Mouse (Mus musculus) midbrain, embryonic 15.5 days (tissue): Measurements from ENCODE around the gene Ybx2. TPM values are rescaled to one million over a fixed set of nuclear protein-coding genes. Genes with fewer than 3 reads are reported as not detected.
A peak's percentile ranks its signal among the peaks of the same experiment; 100 is the strongest.

ENCODE experiments used
- ATAC-seq: fragments of 200-750 bp; cut with Nextera tagmentation; replicated peaks from 2 replicates; pipeline ENCODE4 v1.8.0; 2017; ENCODE audit warnings: moderate TSS enrichment
- H3K27ac ChIP-seq: fragments of 300-500 bp; sonication (generic); 2 replicates; pipeline ENCODE4 v1.5.1; 2015; ENCODE audit warnings: mild to moderate bottlenecking, inconsistent platforms
- H3K27me3 ChIP-seq: fragments of 300-500 bp; sonication (generic); replicated peaks from 2 replicates; pipeline ENCODE4 v1.6.1; 2015; ENCODE audit warnings: inconsistent platforms
- H3K36me3 ChIP-seq: fragments of 300-500 bp; sonication (generic); replicated peaks from 2 replicates; pipeline ENCODE4 v1.6.1; 2015; ENCODE audit warnings: inconsistent platforms
- H3K4me1 ChIP-seq: fragments of 300-500 bp; sonication (generic); 2 replicates; pipeline ENCODE4 v1.6.1; 2015; ENCODE audit warnings: inconsistent platforms
- H3K4me2 ChIP-seq: fragments of 300-500 bp; sonication (generic); 2 replicates; pipeline ENCODE4 v1.6.1; 2015; ENCODE audit warnings: inconsistent platforms, mild to moderate bottlenecking, moderate library complexity
- H3K4me3 ChIP-seq: fragments of 300-500 bp; sonication (generic); 2 replicates; pipeline ENCODE4 v1.5.1; 2015; ENCODE audit warnings: mild to moderate bottlenecking, inconsistent platforms
- H3K9ac ChIP-seq: fragments of 300-500 bp; sonication (generic); 2 replicates; pipeline ENCODE4 v1.6.1; 2015; ENCODE audit warnings: mild to moderate bottlenecking, inconsistent platforms
- H3K9me3 ChIP-seq: fragments of 300-500 bp; sonication (generic); 2 replicates; pipeline ENCODE4 v1.6.1; 2016; ENCODE audit warnings: inconsistent platforms
- WGBS: fragments of 180-500 bp; shearing (Covaris S2); methylation state at CpG from one replicate; pipeline ENCODE4 v1.1.7; 2015; ENCODE audit warnings: mixed read lengths; 5-methylcytosine and 5-hydroxymethylcytosine counted together
- polyA plus RNA-seq: library from polyadenylated mRNA; unstranded; fragments of >200 nt; fragmentation: Nextera tagmentation; extraction: Ambion mirVana; gene quantifications from 2 replicates; pipeline ENCODE4 v1.2.1, GENCODE M21; 2015

Gene Ybx2
- polyA plus RNA-seq, 1 experiment from 2014 or later = 6.4 TPM

- Histone ChIP-seq H3K9ac (no peak overlapping the region), H3K27me3 (no peaks in the 10 kb centered on the region), H3K9me3 (no peaks in the 10 kb centered on the region), H3K4me2 (no peak overlapping the region), H3K27ac (no peak overlapping the region), H3K36me3 (peaks cover 85% of the 10 kb centered on the region), H3K4me1 (peaks cover 7% of the 10 kb centered on the region), H3K4me3 (no peak overlapping the region)
- ATAC-seq = no peak
- WGBS = 96% methylated on average over 11 of the region's 11 CpGs
Measured at GRCm38 (mm10) chr11:69908645-69909044, 27.0 kb upstream of the Ybx2 start.

- WGBS = 86% methylated on average over 5 of the region's 5 CpGs
- peaks cover 82% of the 10 kb centered on the region for H3K36me3 ChIP-seq
- no peak for ATAC-seq
- H3K27me3 ChIP-seq = no peaks in the 10 kb centered on the region
- H3K4me1 ChIP-seq = peaks cover 7% of the 10 kb centered on the region
- no peak overlapping the region for H3K4me2 ChIP-seq
- H3K9ac ChIP-seq = no peak overlapping the region
- no peak overlapping the region for H3K4me3 ChIP-seq
- H3K9me3 ChIP-seq = no peaks in the 10 kb centered on the region
- H3K27ac ChIP-seq = no peak overlapping the region
Measured at GRCm38 (mm10) chr11:69909174-69909573, 26.4 kb upstream of the Ybx2 start.

GRCm38 (mm10) chr11:69910177-69910576 lies 25.4 kb upstream of the Ybx2 start:
- H3K27ac ChIP-seq = no peak overlapping the region
- WGBS = 96% methylated on average over 8 of the region's 8 CpGs
- H3K9me3 ChIP-seq = no peaks in the 10 kb centered on the region
- H3K4me3 ChIP-seq = no peak overlapping the region
- H3K9ac ChIP-seq = no peak overlapping the region
- H3K4me2 ChIP-seq = no peak overlapping the region
- peaks cover 76% of the 10 kb centered on the region for H3K36me3 ChIP-seq
- H3K27me3 ChIP-seq = no peaks in the 10 kb centered on the region
- H3K4me1 ChIP-seq = peaks cover 17% of the 10 kb centered on the region
- no peak for ATAC-seq

DNA sequence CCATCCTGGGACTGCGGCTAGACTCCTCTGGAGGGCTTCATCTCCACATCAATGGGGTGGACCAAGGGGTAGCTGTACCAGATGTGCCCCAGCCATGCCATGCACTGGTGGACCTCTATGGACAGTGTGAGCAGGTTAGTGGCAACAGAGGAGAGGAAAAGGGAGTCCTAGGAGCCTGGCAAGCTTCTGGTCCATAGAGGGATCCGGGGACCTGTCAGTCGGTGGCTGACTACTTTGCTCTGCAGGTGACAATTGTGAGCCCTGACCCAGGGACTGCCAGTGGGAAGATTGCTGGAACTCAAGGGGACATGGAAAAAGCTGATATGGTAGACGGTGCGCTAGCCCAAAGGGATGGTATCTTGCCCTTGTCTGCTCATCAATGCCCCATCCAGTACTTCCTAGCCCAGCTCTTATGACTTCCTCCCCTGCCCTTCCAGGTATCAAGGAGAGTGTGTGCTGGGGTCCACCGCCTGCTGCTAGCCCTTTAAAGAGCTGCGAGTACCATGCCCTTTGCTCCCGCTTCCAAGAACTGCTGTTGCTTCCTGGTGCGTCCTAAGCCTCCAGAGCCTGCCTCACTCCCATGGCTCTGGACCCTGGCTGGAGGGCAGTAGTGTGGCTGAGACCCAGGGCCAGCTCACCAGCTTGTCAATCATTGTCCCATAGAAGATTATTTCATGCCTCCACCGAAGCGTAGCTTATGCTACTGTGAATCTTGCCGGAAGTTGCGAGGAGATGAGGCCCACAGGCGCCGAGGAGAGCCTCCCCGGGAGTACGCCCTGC lies 24.6 kb upstream of the Ybx2 start:
- Histone ChIP-seq H3K36me3 (peaks cover 76% of the 10 kb centered on the region), H3K9ac (no peak overlapping the region), H3K4me2 (no peak overlapping the region), H3K27ac (no peak overlapping the region), H3K4me1 (peaks cover 25% of the 10 kb centered on the region), H3K27me3 (no peaks in the 10 kb centered on the region), H3K9me3 (no peaks in the 10 kb centered on the region), H3K4me3 (no peak overlapping the region)
- no peak for ATAC-seq
- 92% methylated on average over 17 of the region's 17 CpGs for WGBS

- Histone ChIP-seq H3K36me3 (peaks cover 76% of the 10 kb centered on the region), H3K4me3 (no peak overlapping the region), H3K9ac (no peak overlapping the region), H3K4me1 (peaks cover 27% of the 10 kb centered on the region), H3K27me3 (no peaks in the 10 kb centered on the region), H3K27ac (no peak overlapping the region), H3K9me3 (no peaks in the 10 kb centered on the region), H3K4me2 (no peak overlapping the region)
- WGBS = 91% methylated on average over 6 of the region's 6 CpGs
- ATAC-seq = no peak
Measured at GRCm38 (mm10) chr11:69911701-69912100, 23.9 kb upstream of the Ybx2 start.

DNA sequence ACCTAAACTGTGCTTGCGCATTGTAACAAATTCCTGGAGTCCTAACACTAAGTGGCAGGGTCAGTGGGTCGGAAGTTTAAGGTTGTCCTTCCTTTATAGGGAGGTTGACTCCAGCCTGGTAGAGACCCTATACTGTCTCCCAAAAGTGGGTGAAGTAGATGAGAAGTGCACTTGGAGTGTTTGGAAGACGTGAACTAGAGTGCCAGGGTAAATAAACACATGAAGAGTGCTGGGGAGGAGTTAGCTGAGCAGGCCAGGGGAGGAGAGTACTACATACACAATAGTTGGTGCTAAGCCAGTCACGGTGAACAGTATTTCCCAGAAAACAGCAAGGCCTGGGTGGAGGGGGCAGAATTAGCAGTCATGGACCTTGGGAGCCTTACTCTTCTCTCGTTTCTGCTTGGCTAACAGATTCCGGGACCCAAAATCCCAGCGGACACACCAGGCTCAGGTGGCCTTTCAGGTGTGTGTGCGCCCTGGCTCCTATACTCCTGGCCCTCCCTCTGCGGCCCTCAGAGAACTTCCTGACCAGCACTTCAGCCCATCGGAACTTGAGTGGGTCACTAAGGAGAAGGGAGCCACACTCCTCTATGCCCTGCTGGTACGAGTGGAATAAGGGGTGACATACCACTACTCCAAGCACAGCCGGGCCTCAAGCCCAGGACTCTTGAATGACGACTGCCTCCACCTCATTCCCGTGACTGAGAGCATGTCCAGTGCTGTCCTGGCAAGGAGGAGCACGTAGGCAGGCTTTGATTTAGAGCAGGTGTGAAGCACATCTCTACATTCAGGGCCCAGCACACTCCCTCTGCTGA lies 22.7 kb upstream of the Ybx2 start:
- Histone ChIP-seq H3K9ac (no peak overlapping the region), H3K36me3 (peaks cover 76% of the 10 kb centered on the region), H3K4me1 (peaks cover 27% of the 10 kb centered on the region), H3K4me3 (peak overlapping the region; percentile 89), H3K4me2 (peak overlapping the region; percentile 99), H3K27ac (0 out of 2 replicates have a peak overlapping the region, but pooled peaks have one; percentile 92), H3K27me3 (no peaks in the 10 kb centered on the region), H3K9me3 (no peaks in the 10 kb centered on the region)
- ATAC-seq = peak; percentile 25
- 81% methylated on average over 15 of the region's 15 CpGs for WGBS

DNA sequence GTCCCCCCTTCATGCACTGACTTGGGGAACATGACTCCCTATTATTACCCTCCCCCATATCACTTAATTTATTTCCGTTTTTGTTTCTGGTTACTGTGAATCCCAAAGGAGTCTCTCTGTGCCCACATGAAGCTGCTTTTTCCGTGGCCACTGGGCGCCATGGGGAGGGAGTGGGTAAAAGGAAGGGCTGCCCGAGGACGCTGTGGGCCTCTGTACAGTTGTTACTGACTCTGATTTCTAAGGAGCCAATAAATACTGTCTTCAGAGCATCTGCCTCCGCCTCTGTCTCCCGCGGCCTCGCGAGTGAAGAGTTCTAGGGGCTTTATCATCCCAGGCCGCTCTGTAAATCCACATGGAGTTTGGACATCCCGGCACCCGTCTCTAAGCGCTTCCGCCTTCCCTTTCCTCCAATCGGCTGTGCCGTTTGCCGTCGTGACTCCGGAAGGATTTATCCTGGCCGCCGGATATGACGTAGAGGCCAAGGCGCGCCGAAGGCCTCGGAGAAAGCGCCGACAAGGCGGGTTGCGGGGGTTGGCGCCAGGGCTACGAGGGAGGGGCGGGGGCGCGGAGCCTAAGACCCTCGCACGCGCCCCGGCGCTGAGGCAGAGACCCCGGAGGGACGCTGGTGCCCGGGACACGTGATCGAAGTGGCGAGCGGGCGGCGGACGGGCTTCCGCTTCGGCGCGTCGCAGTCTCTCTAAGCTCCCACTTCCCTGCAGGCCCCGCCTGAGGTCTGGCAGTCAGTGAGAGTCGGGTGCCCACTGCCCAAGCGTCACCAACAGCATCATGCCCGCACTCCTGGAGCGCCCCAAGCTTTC lies 21.8 kb upstream of the Ybx2 start, which contains the start of gene Gps2:
Gene Gps2 (plus strand): TSS at position 335 of the 818 bp plus-strand sequence.
- H3K4me1 ChIP-seq = peaks cover 31% of the 10 kb centered on the region
- H3K9ac ChIP-seq = peak within 1 kb of the TSS; percentile 89
- WGBS = 2% methylated on average over 54 of the region's 61 CpGs
- peak; percentile 91 for ATAC-seq
- peaks cover 74% of the 10 kb centered on the region for H3K36me3 ChIP-seq
- H3K9me3 ChIP-seq = no peaks in the 10 kb centered on the region
- H3K27ac ChIP-seq = peak within 1 kb of the TSS; percentile 92
- H3K4me2 ChIP-seq = peak within 1 kb of the TSS; percentile 99
- peak within 1 kb of the TSS; percentile 89 for H3K4me3 ChIP-seq
- H3K27me3 ChIP-seq = no peaks in the 10 kb centered on the region

- no peak; the same call in 1 of the 2 replicates for ATAC-seq
- Histone ChIP-seq H3K4me1 (peaks cover 37% of the 10 kb centered on the region), H3K36me3 (peaks cover 68% of the 10 kb centered on the region), H3K9ac (peak overlapping the region; percentile 89), H3K27me3 (no peaks in the 10 kb centered on the region), H3K4me2 (peak overlapping the region; percentile 99), H3K4me3 (peak overlapping the region; percentile 89), H3K9me3 (no peaks in the 10 kb centered on the region), H3K27ac (peak overlapping the region; percentile 92)
- 2% methylated on average over 17 of the region's 17 CpGs for WGBS
Measured at GRCm38 (mm10) chr11:69914372-69914764, 21.2 kb upstream of the Ybx2 start.

DNA sequence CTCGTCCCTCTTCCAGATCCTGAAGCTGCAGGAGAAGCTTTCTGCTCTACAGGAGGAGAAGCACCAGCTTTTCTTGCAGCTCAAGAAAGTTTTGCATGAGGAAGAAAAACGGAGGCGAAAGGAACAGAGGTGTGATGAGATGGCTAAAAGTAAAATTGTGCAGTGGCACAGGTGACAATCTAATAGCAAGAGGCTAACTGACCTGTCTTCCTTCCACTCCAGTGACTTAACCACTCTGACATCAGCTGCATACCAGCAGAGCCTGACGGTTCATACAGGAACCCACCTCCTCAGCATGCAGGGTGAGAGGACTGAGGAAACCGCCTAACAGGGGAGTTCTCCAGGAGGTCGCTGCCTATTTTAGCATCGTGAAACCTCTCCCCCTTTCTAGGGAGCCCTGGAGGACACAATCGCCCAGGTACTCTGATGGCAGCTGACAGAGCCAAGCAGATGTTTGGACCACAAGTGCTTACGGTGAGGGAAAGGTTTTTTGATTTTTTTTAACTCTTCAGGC lies 20.6 kb upstream of the Ybx2 start:
- no peak for ATAC-seq

GRCm38 (mm10) chr11:69915667-69916627 lies 19.6 kb upstream of the Ybx2 start:
- Histone ChIP-seq H3K27ac (no peak overlapping the region), H3K9me3 (no peaks in the 10 kb centered on the region), H3K4me1 (peaks cover 47% of the 10 kb centered on the region), H3K27me3 (no peaks in the 10 kb centered on the region), H3K4me2 (no peak overlapping the region), H3K9ac (no peak overlapping the region), H3K36me3 (peaks cover 53% of the 10 kb centered on the region), H3K4me3 (no peak overlapping the region)
- ATAC-seq = no peak
- WGBS = 70% methylated on average over 5 of the region's 5 CpGs

More for the DNA sequence above, 20.6 kb upstream of the Ybx2 start:
- Histone ChIP-seq H3K36me3 (peaks cover 62% of the 10 kb centered on the region), H3K27ac (no peak overlapping the region), H3K4me1 (peaks cover 43% of the 10 kb centered on the region), H3K9me3 (no peaks in the 10 kb centered on the region), H3K9ac (peak overlapping the region; percentile 89), H3K4me3 (peak overlapping the region; percentile 89), H3K27me3 (no peaks in the 10 kb centered on the region), H3K4me2 (peak overlapping the region; percentile 99)
- WGBS = 43% methylated on average over 9 of the region's 9 CpGs
